13 mouse cellular contexts compared by ENCODE assay signal in genomic region chr8:122264243-122264642, GRCm38 (mm10). TPM values are rescaled to one million over a fixed set of nuclear protein-coding genes. Genes with fewer than 3 reads are reported as not detected.
DNase-seq lines count a peak whose midpoint lies in the region; ATAC-seq and TF ChIP-seq lines count a peak whose summit lies in the region.
"Had no signal": no experiment of that assay in that cellular context is flagged by ENCODE, and none has a peak within 500 bp of the region (broad histone marks: within the 10 kb centered on the region; RNA-seq: fewer than 3 reads in every experiment).

No protein-coding gene starts in this region.

- no peak overlapping the region for H3K4me3 ChIP-seq in midbrain, embryonic 10.5 days
- H3K4me3 ChIP-seq in midbrain, postnatal 0 days (ENCODE audit: low read depth, low read length) = no peak overlapping the region
- H3K4me3 ChIP-seq in neural tube, embryonic 15.5 days (replicated peaks) = no peak overlapping the region
- H3K4me3 ChIP-seq: embryonic facial prominence, embryonic 13.5 days; heart, embryonic 13.5 days; limb, embryonic 15.5 days; neural tube, embryonic 12.5 days had no signal

- no peak for TF ChIP-seq CTCF in midbrain, postnatal 0 days (IDR thresholded peaks at IDR 0.05)

- DNase-seq in midbrain, embryonic 10.5 days (ENCODE audit: low spot score) = no peak
- no peak for DNase-seq in midbrain, postnatal 0 days (ENCODE audit: low spot score)
- no peak for DNase-seq in testis, postnatal 14 days (ENCODE audit: low spot score)
- DNase-seq in heart, postnatal 4 days = no peak

- no peaks in the 10 kb centered on the region for H3K36me3 ChIP-seq in midbrain, embryonic 10.5 days
- no peaks in the 10 kb centered on the region for H3K36me3 ChIP-seq in midbrain, postnatal 0 days (ENCODE audit: insufficient read depth, low read length)
- no peaks in the 10 kb centered on the region for H3K36me3 ChIP-seq in neural tube, embryonic 15.5 days
- H3K36me3 ChIP-seq: embryonic facial prominence, embryonic 13.5 days; heart, embryonic 13.5 days; neural tube, embryonic 12.5 days had no signal

- no peaks in the 10 kb centered on the region for H3K9me3 ChIP-seq in midbrain, embryonic 10.5 days (replicated peaks)
- H3K9me3 ChIP-seq in midbrain, postnatal 0 days (ENCODE audit: low read length) = no peaks in the 10 kb centered on the region
- H3K9me3 ChIP-seq in neural tube, embryonic 15.5 days (replicated peaks) = no peaks in the 10 kb centered on the region
- H3K9me3 ChIP-seq: embryonic facial prominence, embryonic 13.5 days; heart, embryonic 13.5 days; limb, embryonic 15.5 days; neural tube, embryonic 12.5 days had no signal

- 39% methylated on average over 9 of the region's 9 CpGs for WGBS in midbrain, embryonic 10.5 days
- WGBS in midbrain, postnatal 0 days = 38% methylated on average over 9 of the region's 9 CpGs
- 25% methylated on average over 9 of the region's 9 CpGs for WGBS in neural tube, embryonic 15.5 days

- no peak overlapping the region for H3K9ac ChIP-seq in midbrain, postnatal 0 days (replicated peaks; ENCODE audit: low read length, poor library complexity, severe bottlenecking)
- H3K9ac ChIP-seq in neural tube, embryonic 15.5 days (replicated peaks) = no peak overlapping the region
- H3K9ac ChIP-seq: embryonic facial prominence, embryonic 13.5 days; heart, embryonic 13.5 days; limb, embryonic 15.5 days; neural tube, embryonic 12.5 days had no signal

- peaks cover 44% of the 10 kb centered on the region for H3K4me1 ChIP-seq in midbrain, embryonic 10.5 days
- 0 out of 2 replicates have a peak, but pooled peaks cover 2% of the 10 kb centered on the region for H3K4me1 ChIP-seq in midbrain, postnatal 0 days (ENCODE audit: insufficient read depth, low read length)
- peaks cover 17% of the 10 kb centered on the region for H3K4me1 ChIP-seq in neural tube, embryonic 15.5 days

- H3K27me3 ChIP-seq in midbrain, embryonic 10.5 days (ENCODE audit: low read depth, poor library complexity, severe bottlenecking) = peaks cover 66% of the 10 kb centered on the region
- no peaks in the 10 kb centered on the region for H3K27me3 ChIP-seq in midbrain, postnatal 0 days (ENCODE audit: insufficient read depth, low read length)
- peaks cover 3% of the 10 kb centered on the region; the same call in 1 of the 2 replicates for H3K27me3 ChIP-seq in neural tube, embryonic 15.5 days (replicated peaks)

- no peak overlapping the region for H3K4me2 ChIP-seq in midbrain, postnatal 0 days (ENCODE audit: low read depth, low read length, poor library complexity, severe bottlenecking)
- H3K4me2 ChIP-seq in neural tube, embryonic 15.5 days = no peak overlapping the region
- H3K4me2 ChIP-seq: embryonic facial prominence, embryonic 13.5 days; heart, embryonic 13.5 days; limb, embryonic 15.5 days; neural tube, embryonic 12.5 days had no signal

- no peak for ATAC-seq in midbrain, postnatal 0 days (ENCODE audit: low FRiP score)
- ATAC-seq in cerebellum, adult (ENCODE audit: insufficient number of reproducible peaks, low FRiP score, low TSS enrichment) = 0 out of 2 replicates have a peak, but pooled peaks have one; percentile 27
- ATAC-seq in common myeloid progenitor, adult 5-6 weeks (replicated peaks; ENCODE audit: low read depth, poor library complexity, severe bottlenecking) = peak; percentile 58
- peak; percentile 37 for ATAC-seq in monocyte, adult 5-6 weeks (replicated peaks; ENCODE audit: insufficient number of reproducible peaks, low FRiP score, low TSS enrichment, poor library complexity, severe bottlenecking)
- no peak for ATAC-seq in neural tube, embryonic 15.5 days (ENCODE audit: low FRiP score)
- ATAC-seq: forebrain, embryonic 16.5 days had no signal

- 0 out of 2 replicates have a peak overlapping the region, but pooled peaks have one; percentile 38 for H3K27ac ChIP-seq in midbrain, embryonic 10.5 days (replicated peaks)
- H3K27ac ChIP-seq in midbrain, postnatal 0 days (ENCODE audit: low read depth, low read length) = no peak overlapping the region
- no peak overlapping the region for H3K27ac ChIP-seq in neural tube, embryonic 15.5 days (replicated peaks)
- H3K27ac ChIP-seq: embryonic facial prominence, embryonic 13.5 days; heart, embryonic 13.5 days; limb, embryonic 15.5 days; neural tube, embryonic 12.5 days had no signal

RNA-seq across cellular contexts. Expression of gene Zfpm1, which starts 17.7 kb away (rescaled TPM):
- 1.3 and 1.5 TPM in 2 replicates for polyA plus RNA-seq in midbrain, embryonic 10.5 days (2016; fragmentation: Nextera tagmentation; extraction: Ambion mirVana)
- 19.6 and 28.6 TPM in 2 replicates for total RNA-seq in midbrain, postnatal 0 days (2014; rRNA removed)
- 1.2 TPM in 2 replicates for polyA plus RNA-seq in midbrain, postnatal 0 days (2015; fragmentation: Nextera tagmentation; extraction: Ambion mirVana)
- total RNA-seq in common myeloid progenitor, adult 5-6 weeks (2017) = 53.0 and 72.2 TPM in 2 replicates
- 7.9 to 23.3 TPM (median 10.3 TPM) in 3 replicates for total RNA-seq in monocyte, adult 5-6 weeks (2017)
- polyA plus RNA-seq in neural tube, embryonic 15.5 days (2015; fragmentation: Nextera tagmentation; extraction: Ambion mirVana) = 1.00 and 1.4 TPM in 2 replicates
- 10 to 100 TPM; 45.7 to 47.0 TPM for total RNA-seq in heart, postnatal 4 days (2021)

Comparison
In these comparisons a context has a peak if more than half of its experiments do, and no peak if none do; other contexts are left out.
1. ATAC-seq: peak in cerebellum, adult (single experiment), common myeloid progenitor, adult 5-6 weeks (single experiment) and monocyte, adult 5-6 weeks (single experiment); none in midbrain, postnatal 0 days (single experiment) and neural tube, embryonic 15.5 days (single experiment).